Mouse (Mus musculus) E14TG2a.4 (cell line): ENCODE measurements at regions not wholly inside any gene's neighbourhood (a gene's known extent, or its start where the extent isn't known, plus 50 kb on each side); places are given as distances from the start of the nearest gene placed in this dataset.
A peak's percentile ranks its signal among the peaks of the same experiment; 100 is the strongest.

ENCODE experiments used
- H3K27me3 ChIP-seq: 2 replicates; pipeline ENCODE4 v1.6.1; 2014; ENCODE audit warnings: low read length, control low read depth; ENCODE audit not compliant: insufficient read depth
- H3K36me3 ChIP-seq: 2 replicates; pipeline ENCODE4 v1.6.1; 2014; ENCODE audit warnings: low read length, control low read depth; ENCODE audit not compliant: insufficient read depth
- H3K4me1 ChIP-seq: replicated peaks from 2 replicates; pipeline ENCODE4 v1.6.1; 2014; ENCODE audit warnings: low read depth, low read length, control low read depth
- H3K4me3 ChIP-seq: replicated peaks from 2 replicates; pipeline ENCODE4 v1.5.1; 2014; ENCODE audit warnings: mild to moderate bottlenecking, low read length
- H3K9me3 ChIP-seq: 2 replicates; pipeline ENCODE4 v1.6.1; 2014; ENCODE audit warnings: low read length, control low read depth
- CTCF ChIP-seq: conservative IDR thresholded peaks from 2 replicates; pipeline ENCODE4 v1.5.1; 2014; ENCODE audit warnings: low read length
- NANOG ChIP-seq: IDR thresholded peaks from 2 replicates; pipeline ENCODE4 v1.6.1; 2014; ENCODE audit warnings: borderline replicate concordance, low read length, mixed read lengths
- POU5F1 ChIP-seq: IDR thresholded peaks from 2 replicates; pipeline ENCODE4 v1.6.1; 2014; ENCODE audit warnings: low read length, borderline replicate concordance

GRCm38 (mm10) chr8:90725188-90725587 is 92.0 kb downstream of the Gm19935 start:
- Histone ChIP-seq H3K9me3 (no peaks in the 10 kb centered on the region), H3K36me3 (no peaks in the 10 kb centered on the region), H3K4me1 (peaks cover 3% of the 10 kb centered on the region; the same call in 1 of the 2 replicates), H3K4me3 (no peak overlapping the region), H3K27me3 (no peaks in the 10 kb centered on the region)
- TF ChIP-seq POU5F1 = no peak
- no peak for TF ChIP-seq CTCF
- TF ChIP-seq NANOG = no peak

GRCm38 (mm10) chr8:90716436-90716835 is 100.8 kb downstream of the Gm19935 start:
- Histone ChIP-seq H3K4me3 (no peak overlapping the region), H3K4me1 (no peaks in the 10 kb centered on the region), H3K27me3 (0 out of 2 replicates have a peak, but pooled peaks cover 3% of the 10 kb centered on the region), H3K36me3 (no peaks in the 10 kb centered on the region), H3K9me3 (peaks cover 3% of the 10 kb centered on the region; the same call in 1 of the 2 replicates)
- TF ChIP-seq POU5F1 (no peak), NANOG (no peak), CTCF (no peak)

GRCm38 (mm10) chr8:90708524-90708923 is 108.7 kb downstream of the Gm19935 start:
- Histone ChIP-seq H3K36me3 (no peaks in the 10 kb centered on the region), H3K4me1 (no peaks in the 10 kb centered on the region), H3K9me3 (no peaks in the 10 kb centered on the region), H3K27me3 (0 out of 2 replicates have a peak, but pooled peaks cover 3% of the 10 kb centered on the region), H3K4me3 (no peak overlapping the region)
- peak; percentile 61 for TF ChIP-seq CTCF
- no peak for TF ChIP-seq NANOG

- no peaks in the 10 kb centered on the region for H3K36me3 ChIP-seq
- H3K4me1 ChIP-seq = no peaks in the 10 kb centered on the region
- H3K27me3 ChIP-seq = no peaks in the 10 kb centered on the region
- TF ChIP-seq CTCF (no peak), POU5F1 (no peak), NANOG (no peak)
- no peaks in the 10 kb centered on the region for H3K9me3 ChIP-seq
- no peak overlapping the region for H3K4me3 ChIP-seq
Observed at GRCm38 (mm10) chr8:90692516-90692915, 124.7 kb downstream of the Gm19935 start.

- H3K27me3 ChIP-seq = no peaks in the 10 kb centered on the region
- no peak overlapping the region for H3K4me3 ChIP-seq
- peaks cover 15% of the 10 kb centered on the region for H3K9me3 ChIP-seq
- H3K4me1 ChIP-seq = no peaks in the 10 kb centered on the region
- H3K36me3 ChIP-seq = no peaks in the 10 kb centered on the region
- TF ChIP-seq CTCF = no peak
- TF ChIP-seq POU5F1 = no peak
- no peak for TF ChIP-seq NANOG
Observed at GRCm38 (mm10) chr8:90685076-90685475, 132.1 kb downstream of the Gm19935 start.

- Histone ChIP-seq H3K27me3 (no peaks in the 10 kb centered on the region), H3K4me3 (peak overlapping the region; percentile 60), H3K4me1 (peaks cover 29% of the 10 kb centered on the region), H3K36me3 (no peaks in the 10 kb centered on the region), H3K9me3 (no peaks in the 10 kb centered on the region)
- TF ChIP-seq POU5F1 (peak; percentile 96), CTCF (no peak), NANOG (no peak)
Observed at GRCm38 (mm10) chr8:90670471-90671057, 146.6 kb downstream of the Gm19935 start.

- peaks cover 29% of the 10 kb centered on the region for H3K4me1 ChIP-seq
- no peaks in the 10 kb centered on the region for H3K9me3 ChIP-seq
- H3K36me3 ChIP-seq = no peaks in the 10 kb centered on the region
- no peak for TF ChIP-seq NANOG
- TF ChIP-seq POU5F1 = no peak
- no peak for TF ChIP-seq CTCF
- no peak overlapping the region for H3K4me3 ChIP-seq
- no peaks in the 10 kb centered on the region for H3K27me3 ChIP-seq
Observed at GRCm38 (mm10) chr8:90669396-90669795, 147.8 kb downstream of the Gm19935 start.

- H3K27me3 ChIP-seq = no peaks in the 10 kb centered on the region
- peaks cover 13% of the 10 kb centered on the region for H3K9me3 ChIP-seq
- H3K36me3 ChIP-seq = no peaks in the 10 kb centered on the region
- no peak for TF ChIP-seq NANOG
- H3K4me1 ChIP-seq = no peaks in the 10 kb centered on the region
- no peak overlapping the region for H3K4me3 ChIP-seq
Observed at GRCm38 (mm10) chr8:90659066-90659465, 158.1 kb downstream of the Gm19935 start.

GRCm38 (mm10) chr8:90657641-90658051 is 159.5 kb downstream of the Gm19935 start:
- Histone ChIP-seq H3K9me3 (peaks cover 12% of the 10 kb centered on the region), H3K36me3 (no peaks in the 10 kb centered on the region), H3K4me1 (no peaks in the 10 kb centered on the region), H3K4me3 (no peak overlapping the region), H3K27me3 (no peaks in the 10 kb centered on the region)
- no peak for TF ChIP-seq NANOG
- TF ChIP-seq POU5F1 = no peak
- TF ChIP-seq CTCF = no peak
